Mouse (Mus musculus) right cerebral cortex, postnatal 36 days (tissue): Measurements from ENCODE around the gene Lingo3.

Source experiments
- DNase-seq, 2 experiments: peaks; one replicate each; pipeline ENCODE4 v3.0.0; 2022; ENCODE audit warnings: low spot score in 2 of 2, mixed read lengths in 1 of 2

Lingo3 gene

DNA sequence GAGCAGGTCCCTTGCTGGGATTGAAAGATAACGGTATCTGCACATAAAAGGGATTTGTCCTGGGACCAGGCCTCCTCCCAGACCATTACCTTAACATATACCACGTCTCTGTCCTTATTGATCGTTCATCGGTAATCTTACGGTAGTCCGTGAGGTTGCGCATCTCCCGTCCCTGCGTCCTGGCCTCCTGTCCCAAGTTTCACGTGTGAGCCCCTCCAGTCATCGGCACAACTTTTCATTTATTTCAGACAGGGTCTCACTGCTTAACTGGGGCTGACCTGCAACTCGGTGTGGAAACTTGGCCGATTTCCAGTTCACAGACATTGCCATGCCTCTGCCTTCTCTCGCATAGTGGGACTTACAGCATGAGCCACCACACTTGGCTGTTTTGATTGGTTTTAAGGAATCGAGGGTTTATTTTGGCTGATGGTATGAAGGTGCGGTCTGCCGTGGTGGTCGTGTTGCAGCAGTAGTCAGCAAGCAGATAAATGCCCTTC, 44.7 kb downstream of the Lingo3 start:
- no peak for DNase-seq

DNA sequence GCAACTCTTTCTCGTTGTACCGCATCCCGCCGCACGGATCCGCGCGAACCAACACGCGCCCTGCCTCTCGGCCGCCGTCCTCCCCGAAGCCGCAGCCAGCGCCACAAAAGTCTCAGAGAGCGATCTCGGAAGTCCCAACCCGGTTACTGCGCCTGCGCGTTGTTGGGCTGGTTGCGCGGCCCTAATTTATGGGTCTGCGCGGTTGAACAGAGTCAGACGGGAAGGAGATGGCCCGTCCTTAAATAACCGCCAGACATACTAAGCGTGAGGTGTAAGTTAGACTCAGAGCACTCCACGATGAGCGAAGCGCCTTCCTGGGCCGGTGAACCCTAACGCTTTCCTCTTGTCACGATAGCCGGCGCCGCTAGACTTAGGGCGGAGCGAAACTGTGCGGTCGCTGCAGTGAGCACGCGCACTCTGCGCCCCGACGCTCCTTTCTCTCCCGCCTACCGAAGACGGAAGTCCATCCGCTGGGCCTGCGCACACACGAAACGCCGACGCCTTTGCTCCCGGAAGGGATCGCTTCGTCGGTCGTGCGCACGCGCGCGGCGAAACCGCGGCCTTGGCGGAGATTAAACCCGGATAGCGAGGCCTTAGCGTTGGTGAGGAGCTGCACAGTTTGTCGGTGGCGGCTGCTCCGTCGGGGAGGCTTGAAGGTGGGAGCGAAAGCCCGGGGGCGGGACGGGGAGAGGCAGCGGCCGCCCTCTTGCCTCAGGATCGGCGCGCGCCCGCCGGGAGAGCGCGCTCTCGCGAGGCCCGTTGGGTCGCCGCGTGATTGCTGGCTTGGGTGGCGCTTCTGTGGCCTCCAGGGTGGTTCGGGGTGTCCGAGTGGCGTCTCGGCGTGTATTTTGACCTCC, 45.5 kb downstream of the Lingo3 start, which contains the start of the genes Sf3a2 and Plekhj1:
TSS of gene Sf3a2 (plus strand) at position 49 of the 857 bp plus-strand sequence.
TSS of gene Plekhj1 (minus strand) at position 477 of the 857 bp plus-strand sequence.
- peak; percentile 92 to 94 for DNase-seq

DNA sequence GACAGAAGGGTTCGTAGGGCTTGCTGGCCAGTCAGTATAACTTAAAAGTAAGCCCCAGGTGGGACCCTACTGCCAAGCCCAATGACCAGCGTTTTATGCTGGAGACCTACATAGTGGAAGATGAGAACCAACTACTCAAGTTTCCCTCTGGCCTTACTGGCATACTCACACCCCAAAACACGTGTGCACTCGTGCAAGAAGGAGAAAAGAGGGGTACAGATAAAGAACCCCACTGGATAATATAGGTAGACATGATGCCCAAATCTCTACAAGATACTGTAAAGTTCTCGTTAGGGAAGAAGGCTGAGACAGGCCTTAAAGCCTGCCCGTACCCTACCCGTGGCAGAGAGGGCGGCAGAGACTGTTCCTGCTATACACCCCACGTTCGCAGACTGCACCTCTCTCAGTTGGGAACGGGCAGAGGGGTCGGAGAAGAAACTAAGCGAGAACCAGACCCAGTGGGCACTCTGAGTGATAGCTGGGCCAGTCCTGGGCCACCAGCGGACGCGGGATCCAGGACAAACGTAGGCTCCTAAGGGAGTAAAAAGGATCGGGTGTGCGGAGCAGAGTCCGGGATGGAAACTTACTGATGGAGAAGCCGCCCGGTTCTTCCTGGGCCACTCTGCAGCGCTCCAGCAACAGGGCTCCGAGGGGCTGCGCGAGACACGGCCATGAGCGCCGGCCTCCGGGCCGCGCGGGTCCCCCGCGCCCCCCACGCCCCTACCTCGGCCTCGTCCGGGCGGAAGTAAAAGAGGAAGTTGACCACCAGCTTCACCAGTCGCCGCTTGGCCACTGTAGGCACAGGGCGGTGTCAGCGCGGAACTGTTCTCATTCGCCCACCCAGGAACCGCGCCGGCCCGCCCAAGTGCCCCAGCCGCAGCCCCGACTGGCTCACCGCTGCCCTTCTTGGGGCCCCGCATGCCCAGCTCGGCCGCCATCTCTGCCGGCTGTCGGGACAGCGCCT, 46.4 kb downstream of the Lingo3 start:
- DNase-seq, result no peak

DNA sequence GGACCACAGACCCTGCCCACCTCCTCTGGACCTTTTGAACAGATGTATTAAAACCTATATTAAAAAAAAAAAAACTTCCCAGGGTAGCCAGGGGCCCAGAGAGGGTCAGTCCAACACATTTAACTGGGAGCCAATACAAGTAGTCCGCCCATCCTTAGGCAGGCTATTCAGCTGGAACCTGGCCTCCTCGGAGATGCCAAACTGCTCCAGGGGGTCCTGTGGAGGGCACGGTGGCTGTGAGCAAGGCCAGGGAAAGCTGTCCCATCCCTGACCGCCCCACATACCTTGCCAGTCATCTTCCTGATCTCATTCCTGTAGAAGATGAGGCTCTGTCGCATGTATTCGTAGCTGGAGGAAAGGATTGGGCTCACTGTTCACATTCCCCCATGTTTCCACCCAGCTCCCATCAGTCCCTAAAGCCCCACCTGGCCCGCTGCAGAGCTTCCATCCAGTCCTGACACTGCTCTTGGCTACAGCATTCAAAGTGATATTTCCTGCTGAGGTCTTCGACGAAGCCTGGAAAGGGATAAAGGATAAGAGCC, 47.5 kb downstream of the Lingo3 start:
- no peak for DNase-seq

DNA sequence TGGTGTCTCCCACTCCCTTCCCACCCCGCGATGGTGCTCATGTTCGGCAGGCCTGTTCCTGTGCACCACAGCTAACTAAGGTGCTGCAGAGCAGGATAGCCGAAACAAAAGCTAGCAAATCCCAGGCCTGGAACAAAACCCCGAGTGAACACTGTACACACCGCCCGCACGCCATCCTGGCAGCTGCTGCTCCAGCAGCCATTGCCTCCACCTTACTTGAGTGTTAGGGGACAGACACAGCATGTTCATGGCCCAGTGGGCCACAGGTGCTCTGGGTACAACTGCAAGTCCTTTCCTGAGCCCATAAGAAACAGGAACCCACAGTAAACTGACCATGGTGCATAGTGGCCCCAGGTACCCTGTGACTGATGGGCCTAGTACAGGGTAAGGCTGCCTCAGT, 49.1 kb downstream of the Lingo3 start:
- DNase-seq, result no peak

DNA sequence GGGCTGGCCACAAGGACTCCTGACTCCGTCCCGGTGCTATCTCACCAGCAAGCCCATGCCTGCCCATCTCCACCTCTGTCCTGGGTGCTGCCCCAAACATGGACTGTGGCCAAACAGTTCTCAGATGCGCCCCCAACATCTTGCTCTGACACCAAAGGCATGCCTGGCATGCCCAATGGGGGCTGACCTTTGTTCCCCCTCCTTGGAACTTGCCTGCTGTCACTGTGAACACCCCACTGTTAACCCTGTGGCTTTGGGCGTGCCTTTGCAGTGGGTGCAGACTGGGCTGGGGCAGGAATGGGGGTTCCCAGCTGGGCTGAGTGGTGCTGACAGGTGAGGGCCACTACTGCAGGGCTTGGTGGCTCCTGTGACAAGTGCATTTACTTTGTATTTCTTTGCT, 50.0 kb downstream of the Lingo3 start:
- no peak for DNase-seq

DNA sequence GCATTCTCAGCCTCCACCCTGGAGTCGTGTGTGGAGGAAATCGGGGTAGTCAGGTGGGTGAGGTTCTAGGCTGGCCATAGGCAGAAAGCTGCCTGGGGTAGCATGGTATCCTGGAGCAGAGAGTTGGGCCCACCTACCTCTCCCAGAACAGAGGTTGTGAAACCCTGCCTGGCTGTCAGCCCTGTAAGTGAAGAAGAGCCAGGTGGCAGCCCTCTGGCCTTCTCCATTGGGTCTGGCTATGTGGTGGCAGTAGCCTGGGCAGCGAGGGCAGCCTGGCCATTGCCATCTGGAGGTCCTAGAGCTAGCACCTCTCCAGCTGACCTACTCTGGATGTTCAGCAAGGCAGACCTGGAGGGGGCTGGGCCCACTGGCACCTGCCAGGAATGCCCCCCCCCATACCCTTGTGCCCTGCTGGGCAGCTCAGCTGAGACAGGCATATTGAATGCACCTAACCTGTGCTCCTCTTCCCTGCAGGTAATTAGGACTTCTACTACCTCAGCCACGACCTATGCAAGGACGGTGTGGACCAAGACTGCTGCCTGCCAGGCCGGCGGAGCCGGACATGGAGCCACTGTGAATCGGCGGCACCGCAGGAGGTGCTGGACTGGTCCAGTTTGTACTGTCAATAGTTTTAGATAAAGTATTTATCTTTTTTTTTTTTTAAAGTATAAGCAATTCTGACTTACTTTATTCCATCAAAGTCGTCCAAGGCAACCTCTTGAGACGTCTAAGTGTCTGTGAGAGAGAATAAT, 50.6 kb downstream of the Lingo3 start:
- no peak for DNase-seq

DNA sequence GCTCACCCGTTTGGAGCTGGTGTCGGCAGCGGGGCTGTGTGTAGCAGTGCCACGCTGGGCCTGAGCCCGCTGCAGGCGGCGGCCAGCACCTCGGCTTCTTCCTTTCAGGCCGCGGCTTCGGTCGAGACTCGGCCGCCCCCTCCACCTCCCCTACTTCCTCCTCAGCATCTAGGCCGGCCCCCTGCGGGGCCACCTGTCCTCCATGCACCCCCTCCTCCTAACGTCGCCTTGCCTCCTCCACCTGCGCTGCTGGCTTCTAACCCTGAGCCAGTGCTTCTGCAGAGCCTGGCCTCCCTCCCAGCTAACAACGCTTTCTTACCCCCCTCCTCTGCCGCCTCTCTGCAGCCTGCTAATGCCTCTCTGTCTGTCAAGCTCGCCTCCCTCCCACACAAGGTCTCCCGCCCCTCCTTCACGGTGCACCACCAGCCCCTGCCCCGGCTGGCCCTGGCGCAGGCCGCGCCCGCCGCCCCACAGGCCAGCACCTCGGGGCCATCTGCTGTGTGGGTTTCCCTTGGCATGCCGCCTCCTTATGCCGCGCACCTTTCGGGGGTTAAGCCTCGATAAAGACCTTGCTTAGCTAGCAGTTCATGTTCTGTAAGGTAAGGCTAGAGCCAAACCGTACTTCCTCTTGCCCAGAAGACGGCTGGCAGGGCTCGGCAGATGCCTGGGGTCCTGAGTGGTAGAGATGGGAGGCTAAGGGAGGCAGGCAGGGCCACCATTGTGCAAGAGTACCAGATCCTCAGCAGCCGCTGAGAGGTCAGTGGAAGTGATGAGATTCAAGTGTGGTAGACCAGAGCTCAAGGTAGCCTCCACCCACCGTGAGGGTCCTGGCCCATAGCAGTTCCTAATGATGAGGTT, 51.4 kb downstream of the Lingo3 start:
- no peak for DNase-seq

DNA sequence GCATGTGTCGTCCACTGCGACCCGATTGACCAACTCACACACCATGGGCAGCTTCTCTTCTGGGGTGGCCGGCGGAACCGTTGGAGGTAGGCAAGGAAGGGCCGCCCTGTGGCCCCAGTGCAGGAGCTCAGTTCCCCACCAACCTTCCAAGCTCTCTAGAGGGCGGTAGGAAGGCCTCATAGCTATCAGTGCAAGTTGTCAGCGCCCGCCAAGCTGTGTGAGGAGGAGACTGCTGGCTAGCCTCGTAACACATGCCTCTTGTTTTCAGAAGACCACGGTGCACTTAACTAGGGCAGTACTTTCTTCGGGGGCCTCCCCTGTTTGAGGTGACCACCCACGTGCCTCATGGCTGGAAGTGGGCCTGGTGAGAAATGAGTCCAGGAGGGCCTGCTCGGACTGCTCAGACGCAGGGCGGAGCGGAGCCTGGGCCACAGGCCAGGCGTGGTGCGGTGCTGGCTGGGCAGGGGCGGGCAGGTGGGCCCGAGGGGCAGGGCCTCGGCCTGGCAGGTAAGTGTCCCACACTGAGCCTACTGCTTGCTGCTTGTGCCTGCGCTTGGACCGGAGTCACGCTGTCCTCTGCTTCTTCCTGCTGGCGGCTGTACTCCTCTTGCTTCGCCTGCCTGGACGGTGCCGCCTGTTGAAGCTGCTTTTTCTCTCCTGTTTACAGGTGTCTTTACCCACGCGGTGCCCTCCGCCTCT, 52.2 kb downstream of the Lingo3 start:
- DNase-seq, result peak in 1 of 2 experiments; percentile 34

DNA sequence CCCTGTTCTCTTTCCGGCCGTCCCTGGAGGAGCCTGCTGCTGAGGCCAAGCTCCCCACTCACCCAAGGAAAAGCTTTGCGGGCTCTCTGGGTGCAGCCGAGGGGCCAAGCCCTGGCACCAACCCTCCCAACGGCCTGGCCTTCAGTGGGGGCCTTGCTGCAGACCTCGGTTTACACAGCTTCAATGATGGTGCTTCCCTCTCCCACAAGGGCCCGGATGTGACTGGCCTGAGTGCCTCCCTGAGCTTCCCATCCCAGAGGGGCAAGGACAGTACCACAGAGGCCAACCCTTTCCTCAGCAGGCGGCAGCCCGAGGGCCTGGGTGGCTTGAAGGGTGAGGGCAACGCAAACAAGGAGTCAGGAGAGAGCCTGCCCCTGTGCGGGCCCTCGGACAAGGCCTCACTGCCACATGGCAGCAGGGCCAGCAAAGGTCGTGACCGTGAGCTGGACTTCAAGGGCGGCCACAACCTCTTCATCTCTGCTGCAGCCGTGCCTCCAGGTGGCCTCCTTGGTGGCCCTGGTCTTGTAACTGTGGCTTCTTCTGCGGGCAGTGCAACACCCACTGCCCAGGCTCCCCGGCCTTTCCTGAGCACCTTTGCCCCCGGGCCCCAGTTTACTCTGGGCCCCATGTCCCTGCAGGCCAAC, 53.0 kb downstream of the Lingo3 start:
- DNase-seq, result no peak

DNA sequence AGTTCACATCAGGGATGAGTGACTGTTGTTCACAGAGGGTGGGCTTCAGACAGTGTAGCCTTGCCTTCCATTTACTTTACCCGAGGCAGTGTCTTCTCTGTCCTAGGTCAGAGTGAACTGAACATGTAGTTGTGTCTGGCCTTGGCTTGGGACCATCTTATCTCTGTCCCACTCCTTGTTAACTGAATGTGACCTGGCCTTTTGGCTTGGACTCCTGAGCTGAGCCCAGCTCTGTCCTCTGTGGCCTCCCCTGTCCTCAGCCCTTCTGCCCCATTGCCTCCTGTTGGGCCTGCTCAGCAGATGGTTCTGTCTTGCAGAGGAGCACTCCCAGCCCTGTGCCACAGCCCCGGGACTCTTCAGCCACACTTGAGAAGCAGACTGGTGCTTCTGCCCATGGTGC, 56.3 kb downstream of the Lingo3 start:
- DNase-seq, result no peak

DNA sequence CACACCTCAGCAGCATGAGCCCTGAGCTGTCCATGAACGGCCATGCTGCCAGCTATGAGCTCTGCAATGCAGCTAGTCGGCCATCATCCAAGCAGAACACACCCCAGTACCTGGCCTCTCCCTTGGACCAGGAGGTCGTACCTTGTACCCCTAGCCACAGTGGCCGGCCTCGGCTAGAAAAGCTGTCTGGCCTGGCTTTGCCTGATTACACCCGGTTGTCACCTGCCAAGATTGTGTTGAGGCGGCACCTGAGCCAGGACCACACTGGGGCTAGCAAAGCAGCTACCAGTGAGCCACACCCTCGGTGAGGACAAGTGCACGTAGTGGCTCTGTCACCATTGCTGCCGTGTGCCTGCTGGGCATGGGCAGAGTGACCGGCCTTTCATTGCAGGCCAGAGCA, 57.9 kb downstream of the Lingo3 start:
- no peak for DNase-seq

DNA sequence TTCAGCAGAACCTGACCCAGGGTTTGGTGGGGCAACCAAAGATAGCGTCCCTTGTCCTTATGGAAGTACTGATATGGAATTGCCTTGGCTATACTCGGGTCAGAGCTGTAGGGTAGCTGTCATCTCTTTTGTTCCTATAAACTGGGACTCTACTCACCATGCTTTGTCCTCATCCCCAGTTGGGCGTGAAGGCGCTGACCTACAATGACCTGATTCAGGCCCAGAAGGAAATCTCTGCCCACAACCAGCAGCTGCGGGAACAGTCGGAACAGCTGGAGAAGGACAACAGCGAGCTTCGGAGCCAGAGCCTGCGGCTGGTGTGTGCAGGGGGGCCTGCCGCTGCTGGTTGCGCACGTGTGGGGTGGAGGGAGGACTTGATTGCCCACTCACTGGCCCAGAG, 59.0 kb downstream of the Lingo3 start:
- DNase-seq, result no peak

DNA sequence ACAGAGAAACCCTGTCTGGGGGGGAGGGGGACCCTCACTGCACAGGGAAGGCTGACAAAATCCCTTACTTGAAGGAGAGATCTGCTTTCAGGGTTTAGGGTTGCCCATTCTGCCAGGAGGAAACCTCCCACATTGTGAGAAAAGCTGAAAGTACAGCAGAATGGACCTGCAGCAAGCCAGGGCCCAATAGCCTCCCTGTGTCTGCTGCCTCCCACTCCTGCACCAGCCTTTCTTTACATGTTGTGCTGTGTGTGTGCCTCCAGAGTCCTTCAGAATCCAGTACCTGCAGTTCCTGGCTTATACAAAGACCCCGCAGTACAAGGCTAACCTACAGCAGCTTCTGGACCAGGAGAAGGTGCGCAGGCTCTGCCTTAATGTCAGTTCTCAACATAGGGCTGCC, 59.5 kb downstream of the Lingo3 start:
- DNase-seq, result no peak
